Mouse (Mus musculus) heart, embryonic 12.5 days (tissue): Measurements from ENCODE around the gene Psmb8. TPM values are rescaled to one million over a fixed set of nuclear protein-coding genes. Genes with fewer than 3 reads are reported as not detected.

Experiments used
- ATAC-seq: fragments of 200-750 bp; cut with Nextera tagmentation; 2 replicates; pipeline ENCODE4 v1.8.0; 2017; ENCODE audit warnings: moderate TSS enrichment, moderate library complexity; ENCODE audit not compliant: insufficient number of reproducible peaks, low FRiP score
- H3K27ac ChIP-seq: fragments of 300-500 bp; sonication (generic); 2 replicates; pipeline ENCODE4 v1.5.1; 2016; ENCODE audit warnings: mild to moderate bottlenecking, moderate library complexity; ENCODE audit not compliant: poor library complexity, severe bottlenecking
- H3K27me3 ChIP-seq: fragments of 300-500 bp; sonication (generic); replicated peaks from 2 replicates; pipeline ENCODE4 v1.6.1; 2016; ENCODE audit warnings: mild to moderate bottlenecking, moderate library complexity
- H3K36me3 ChIP-seq: fragments of 300-500 bp; sonication (generic); 2 replicates; pipeline ENCODE4 v1.6.1; 2016; ENCODE audit warnings: mild to moderate bottlenecking, moderate library complexity
- H3K4me1 ChIP-seq: fragments of 300-500 bp; sonication (generic); replicated peaks from 2 replicates; pipeline ENCODE4 v1.6.1; 2016; ENCODE audit warnings: mild to moderate bottlenecking
- H3K4me2 ChIP-seq: fragments of 300-500 bp; sonication (generic); 2 replicates; pipeline ENCODE4 v1.6.1; 2016; ENCODE audit warnings: mild to moderate bottlenecking, moderate library complexity
- H3K4me3 ChIP-seq: fragments of 300-500 bp; sonication (generic); 2 replicates; pipeline ENCODE4 v1.5.1; 2016; ENCODE audit warnings: mild to moderate bottlenecking
- H3K9ac ChIP-seq: fragments of 300-500 bp; sonication (generic); 2 replicates; pipeline ENCODE4 v1.6.1; 2016; ENCODE audit warnings: mild to moderate bottlenecking, moderate library complexity
- H3K9me3 ChIP-seq: fragments of 300-500 bp; sonication (generic); replicated peaks from 2 replicates; pipeline ENCODE4 v1.6.1; 2016; ENCODE audit warnings: mild to moderate bottlenecking, moderate library complexity
- WGBS: fragments of 180-500 bp; shearing (Covaris S2); methylation state at CpG from one replicate; pipeline ENCODE4 v1.1.7; 2016; 5-methylcytosine and 5-hydroxymethylcytosine counted together
- polyA plus RNA-seq: library from polyadenylated mRNA; unstranded; fragments of >200 nt; fragmentation: Nextera tagmentation; extraction: Ambion mirVana; gene quantifications from 2 replicates; pipeline ENCODE4 v1.2.1, GENCODE M21; 2016

The Psmb8 gene
- polyA plus RNA-seq, 1 experiment from 2014 or later, result 1.9 TPM

DNA sequence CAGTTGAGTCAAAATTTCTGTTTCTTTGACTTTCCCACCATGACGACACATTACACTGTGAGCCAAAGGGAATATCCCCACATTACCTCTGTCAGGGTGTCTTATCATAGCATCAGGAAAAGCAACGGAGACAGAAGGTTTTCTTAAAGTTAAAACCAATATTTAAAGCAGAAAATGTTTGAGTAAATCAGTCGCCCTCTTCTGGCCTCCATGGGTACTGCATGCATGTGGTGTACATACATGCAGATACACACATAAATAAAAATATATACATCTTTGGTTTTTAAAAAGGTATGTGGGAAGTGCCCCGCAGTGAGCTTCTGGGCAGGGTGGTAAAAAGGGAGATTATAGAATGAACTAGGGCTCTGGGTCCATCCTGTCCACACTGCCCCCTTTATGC lies 20.3 kb upstream of the Psmb8 start:
- WGBS, result 64% methylated on average over 4 of the region's 4 CpGs
- Histone ChIP-seq H3K4me2 (no peak overlapping the region), H3K4me3 (no peak overlapping the region), H3K9ac (no peak overlapping the region), H3K9me3 (peaks cover 18% of the 10 kb centered on the region), H3K27me3 (peaks cover 6% of the 10 kb centered on the region), H3K4me1 (no peaks in the 10 kb centered on the region), H3K27ac (no peak overlapping the region), H3K36me3 (no peaks in the 10 kb centered on the region)
- no peak for ATAC-seq

DNA sequence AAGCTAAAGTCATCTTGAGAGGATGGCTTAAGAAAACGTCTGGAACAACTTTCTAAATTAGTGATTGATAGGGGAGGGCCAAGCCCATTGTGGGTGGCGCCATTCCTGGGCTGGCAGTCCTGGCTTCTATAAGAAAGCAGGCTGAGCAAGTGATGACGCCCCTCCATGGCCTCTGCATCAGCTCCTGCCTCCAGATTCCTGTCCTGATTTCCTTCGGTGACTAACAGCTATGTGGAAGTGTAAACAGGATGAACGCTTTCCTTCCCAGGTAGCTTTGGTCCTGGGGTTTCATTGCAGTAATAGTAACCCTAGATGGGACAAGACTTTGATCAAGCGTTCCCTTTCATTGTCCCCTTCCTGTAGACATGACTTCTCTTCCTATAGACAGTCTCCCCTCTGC lies 18.5 kb upstream of the Psmb8 start:
- no peak for ATAC-seq
- Histone ChIP-seq H3K4me3 (no peak overlapping the region), H3K27me3 (peaks cover 22% of the 10 kb centered on the region), H3K9me3 (peaks cover 12% of the 10 kb centered on the region), H3K4me1 (no peaks in the 10 kb centered on the region), H3K4me2 (no peak overlapping the region), H3K27ac (no peak overlapping the region), H3K9ac (no peak overlapping the region), H3K36me3 (no peaks in the 10 kb centered on the region)
- 57% methylated on average over 6 of the region's 6 CpGs for WGBS

DNA sequence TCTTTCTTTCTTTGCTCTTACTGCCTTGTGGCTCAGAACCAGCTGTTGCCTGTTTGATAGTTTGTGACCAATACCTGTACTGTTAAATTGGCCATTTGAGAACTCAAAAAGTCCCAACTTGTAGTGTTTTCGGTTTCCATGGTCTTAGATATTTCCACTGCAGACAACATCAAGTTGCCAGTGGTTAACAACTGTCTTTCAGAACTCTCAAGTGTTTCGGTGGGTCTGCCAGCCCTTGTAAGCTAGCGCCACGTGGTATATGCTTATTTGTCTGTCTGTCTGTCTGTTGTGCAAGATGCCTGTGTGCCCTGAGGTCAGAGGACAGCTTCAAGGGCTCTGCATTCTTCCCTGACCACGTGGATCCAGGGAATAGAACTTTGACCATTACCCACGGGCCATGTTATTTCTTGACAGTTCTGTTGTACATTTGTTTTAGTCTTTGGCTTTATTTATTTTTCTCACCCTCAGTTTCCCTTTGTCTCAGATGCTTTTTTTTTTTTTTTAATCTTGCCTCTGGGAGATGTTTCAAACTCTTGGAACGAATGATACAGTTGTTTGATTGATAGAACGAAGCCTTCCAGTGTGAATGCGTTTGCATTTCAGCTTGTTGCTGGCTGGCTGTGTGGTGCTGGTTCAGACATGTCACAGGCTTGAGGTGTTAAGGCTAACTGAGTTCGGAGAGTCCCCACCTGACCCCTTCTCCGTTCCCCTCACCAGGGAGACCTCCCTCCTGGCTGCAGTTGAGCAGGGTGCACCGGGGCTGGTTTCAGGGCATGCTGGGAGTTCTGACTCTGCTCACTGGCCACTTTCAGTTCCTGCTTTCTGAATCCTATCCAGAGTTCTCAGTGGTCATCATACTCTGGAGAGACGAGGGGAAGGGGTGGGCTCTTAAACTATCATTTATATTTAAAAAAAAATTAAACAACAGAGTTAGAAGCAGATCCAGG lies 17.3 kb upstream of the Psmb8 start:
- WGBS, result 69% methylated on average over 13 of the region's 13 CpGs
- H3K27me3 ChIP-seq, result peaks cover 29% of the 10 kb centered on the region

DNA sequence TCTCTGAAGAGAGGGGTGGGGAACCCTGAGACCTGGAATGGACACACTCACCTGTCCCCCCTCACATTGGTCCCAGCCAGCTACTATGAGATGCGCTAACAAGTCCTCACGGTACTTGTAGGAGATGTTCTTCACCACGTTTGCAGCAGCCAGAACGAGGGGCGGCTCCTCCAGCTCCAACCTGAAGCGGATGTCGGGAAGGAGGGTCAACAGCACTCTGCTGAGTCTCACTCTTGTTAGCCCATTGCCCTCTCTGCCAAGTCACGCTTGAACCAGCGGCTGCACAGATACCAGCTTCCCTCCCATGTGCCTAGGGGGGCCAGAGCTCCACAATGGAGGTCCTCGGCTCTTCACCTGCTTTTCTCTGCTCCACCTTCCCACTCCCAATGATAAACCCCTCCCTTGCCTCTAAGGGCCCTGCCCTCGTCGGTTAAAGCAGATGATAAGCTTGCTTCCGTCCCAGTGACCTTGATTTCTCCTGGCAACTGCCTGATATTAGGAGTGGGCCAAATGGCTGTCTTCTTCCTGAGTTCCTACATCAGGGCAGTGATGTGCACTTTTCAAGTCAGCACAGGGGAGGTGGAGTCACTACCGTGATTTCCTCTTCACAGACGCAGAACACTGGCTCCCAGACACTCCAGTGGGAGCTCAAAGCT lies 13.8 kb upstream of the Psmb8 start:
- H3K9ac ChIP-seq, result no peak overlapping the region
- no peak overlapping the region for H3K4me3 ChIP-seq
- no peaks in the 10 kb centered on the region for H3K36me3 ChIP-seq
- ATAC-seq, result no peak
- H3K4me2 ChIP-seq, result no peak overlapping the region
- H3K27ac ChIP-seq, result no peak overlapping the region
- peaks cover 57% of the 10 kb centered on the region for H3K27me3 ChIP-seq
- H3K4me1 ChIP-seq, result peaks cover 14% of the 10 kb centered on the region
- 61% methylated on average over 15 of the region's 15 CpGs for WGBS
- H3K9me3 ChIP-seq, result peaks cover 2% of the 10 kb centered on the region; the same call in 1 of the 2 replicates

More for the DNA sequence above, 17.3 kb upstream of the Psmb8 start:
- H3K9me3 ChIP-seq, result peaks cover 12% of the 10 kb centered on the region
- no peak overlapping the region for H3K4me2 ChIP-seq
- H3K9ac ChIP-seq, result no peak overlapping the region
- no peaks in the 10 kb centered on the region for H3K4me1 ChIP-seq
- H3K27ac ChIP-seq, result no peak overlapping the region
- H3K4me3 ChIP-seq, result no peak overlapping the region
- no peak for ATAC-seq
- H3K36me3 ChIP-seq, result no peaks in the 10 kb centered on the region

DNA sequence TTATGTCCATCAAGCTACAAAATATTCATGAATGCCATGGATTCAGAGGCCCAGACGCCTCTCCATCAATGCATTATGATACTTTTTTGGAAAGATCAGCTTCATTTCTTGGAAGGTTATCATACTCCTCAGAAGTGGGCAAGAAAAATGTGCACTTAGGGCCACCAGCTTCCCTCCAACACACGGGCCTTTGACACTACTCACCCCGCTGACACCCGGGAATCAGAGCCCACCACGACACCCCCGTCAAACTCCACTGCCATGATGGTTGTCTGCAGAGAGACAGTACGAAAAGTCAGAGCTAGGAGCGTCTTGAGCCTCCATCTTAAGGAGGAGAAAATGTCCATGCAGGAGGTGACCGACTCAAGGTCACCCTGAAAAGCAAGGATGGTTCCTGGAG lies 12.0 kb upstream of the Psmb8 start:
- Histone ChIP-seq H3K27ac (no peak overlapping the region), H3K27me3 (peaks cover 75% of the 10 kb centered on the region), H3K9ac (no peak overlapping the region), H3K4me3 (no peak overlapping the region), H3K9me3 (peaks cover 2% of the 10 kb centered on the region; the same call in 1 of the 2 replicates), H3K36me3 (no peaks in the 10 kb centered on the region), H3K4me2 (no peak overlapping the region), H3K4me1 (peaks cover 14% of the 10 kb centered on the region)
- 78% methylated on average over 9 of the region's 9 CpGs for WGBS
- no peak for ATAC-seq

DNA sequence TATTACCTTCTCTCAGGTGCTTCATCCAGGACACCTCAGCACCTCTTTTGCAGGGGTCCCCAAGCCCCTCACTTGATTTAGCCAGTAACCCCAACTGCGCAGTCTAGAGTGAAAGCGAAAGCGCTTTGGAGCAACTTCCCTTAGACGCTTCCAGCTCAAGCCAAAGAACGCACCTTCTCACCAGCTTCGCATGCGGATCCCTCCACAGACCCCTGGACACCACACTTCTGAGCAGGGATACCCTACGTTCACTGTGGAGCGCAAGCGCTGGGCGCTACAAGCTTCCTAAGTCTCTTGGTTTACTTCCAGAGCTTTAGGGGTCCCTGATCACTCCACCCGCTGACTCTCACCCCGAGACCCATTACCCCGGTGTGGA lies 10.6 kb upstream of the Psmb8 start:
- H3K27me3 ChIP-seq, result peaks cover 89% of the 10 kb centered on the region

DNA sequence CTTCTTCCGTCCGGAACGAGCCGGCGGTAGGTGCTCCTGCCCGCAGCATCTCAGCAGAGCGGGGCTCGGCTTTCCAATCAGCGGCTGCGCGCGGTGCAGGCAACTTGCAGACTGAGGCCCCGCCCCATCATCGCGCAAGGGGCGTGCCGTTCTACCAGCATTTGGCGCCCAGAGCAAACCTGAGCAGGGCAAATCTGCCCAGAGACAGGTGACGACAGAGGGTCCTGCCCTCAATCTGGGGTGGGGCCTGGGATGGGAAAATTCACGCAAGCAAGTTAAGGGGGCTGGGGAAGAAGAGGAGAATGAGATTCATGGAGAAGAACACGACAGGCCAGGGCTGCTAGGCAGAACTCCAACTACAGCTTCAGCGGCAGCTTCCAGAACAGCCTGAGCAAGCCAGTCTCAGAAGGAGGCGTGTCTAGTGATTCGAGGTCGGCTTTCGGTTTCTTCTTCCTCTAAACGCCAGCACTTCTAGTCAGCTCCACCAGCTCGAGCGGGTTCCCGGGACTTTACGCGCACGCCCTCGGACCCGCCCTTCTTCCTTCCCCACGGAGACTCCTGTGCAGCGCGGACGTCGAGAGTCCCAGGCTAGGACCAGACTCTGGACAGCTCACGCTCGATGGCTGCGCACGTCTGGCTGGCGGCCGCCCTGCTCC lies 10.1 kb upstream of the Psmb8 start, which contains the start of the genes Tap1 and Psmb9:
Gene Tap1 (plus strand): TSS at position 293 of the 656 bp plus-strand sequence.
Gene Psmb9 (minus strand): TSS at position 504 of the 656 bp plus-strand sequence.
- peak within 1 kb of the TSS; percentile 58 for H3K9ac ChIP-seq
- no peak within 1 kb of the TSS for H3K27ac ChIP-seq
- peak; percentile 92 for ATAC-seq
- no peaks in the 10 kb centered on the region for H3K36me3 ChIP-seq
- peak within 1 kb of the TSS; percentile 86 for H3K4me2 ChIP-seq
- peak within 1 kb of the TSS; percentile 55 for H3K4me3 ChIP-seq
- WGBS, result under 1% methylated on average over 46 of the region's 46 CpGs
- H3K9me3 ChIP-seq, result no peaks in the 10 kb centered on the region
- peaks cover 92% of the 10 kb centered on the region for H3K27me3 ChIP-seq
- H3K4me1 ChIP-seq, result peaks cover 14% of the 10 kb centered on the region

More for the DNA sequence above, 10.6 kb upstream of the Psmb8 start:
- H3K9me3 ChIP-seq, result no peaks in the 10 kb centered on the region
- H3K4me3 ChIP-seq, result peak overlapping the region; percentile 55
- no peak for ATAC-seq
- peak overlapping the region; percentile 58 for H3K9ac ChIP-seq
- no peak overlapping the region for H3K27ac ChIP-seq
- peak overlapping the region; percentile 86 for H3K4me2 ChIP-seq
- H3K4me1 ChIP-seq, result peaks cover 14% of the 10 kb centered on the region
- WGBS, result 4% methylated on average over 14 of the region's 14 CpGs
- H3K36me3 ChIP-seq, result no peaks in the 10 kb centered on the region

DNA sequence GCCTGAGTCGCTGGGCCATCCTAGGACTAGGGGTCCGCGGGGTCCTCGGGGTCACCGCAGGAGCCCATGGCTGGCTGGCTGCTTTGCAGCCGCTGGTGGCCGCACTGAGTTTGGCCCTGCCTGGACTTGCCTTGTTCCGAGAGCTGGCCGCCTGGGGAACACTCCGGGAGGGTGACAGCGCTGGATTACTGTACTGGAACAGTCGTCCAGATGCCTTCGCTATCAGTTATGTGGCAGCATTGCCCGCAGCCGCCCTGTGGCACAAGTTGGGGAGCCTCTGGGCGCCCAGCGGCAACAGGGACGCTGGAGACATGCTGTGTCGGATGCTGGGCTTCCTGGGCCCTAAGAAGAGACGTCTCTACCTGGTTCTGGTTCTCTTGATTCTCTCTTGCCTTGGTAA lies 9.5 kb upstream of the Psmb8 start:
- H3K4me1 ChIP-seq, result peaks cover 14% of the 10 kb centered on the region
- H3K27me3 ChIP-seq, result peaks cover 92% of the 10 kb centered on the region
- H3K9ac ChIP-seq, result peak overlapping the region; percentile 58
- H3K4me3 ChIP-seq, result peak overlapping the region; percentile 55
- H3K27ac ChIP-seq, result no peak overlapping the region
- WGBS, result 5% methylated on average over 20 of the region's 20 CpGs
- H3K4me2 ChIP-seq, result peak overlapping the region; percentile 86
- no peaks in the 10 kb centered on the region for H3K36me3 ChIP-seq
- no peak for ATAC-seq
- H3K9me3 ChIP-seq, result no peaks in the 10 kb centered on the region

DNA sequence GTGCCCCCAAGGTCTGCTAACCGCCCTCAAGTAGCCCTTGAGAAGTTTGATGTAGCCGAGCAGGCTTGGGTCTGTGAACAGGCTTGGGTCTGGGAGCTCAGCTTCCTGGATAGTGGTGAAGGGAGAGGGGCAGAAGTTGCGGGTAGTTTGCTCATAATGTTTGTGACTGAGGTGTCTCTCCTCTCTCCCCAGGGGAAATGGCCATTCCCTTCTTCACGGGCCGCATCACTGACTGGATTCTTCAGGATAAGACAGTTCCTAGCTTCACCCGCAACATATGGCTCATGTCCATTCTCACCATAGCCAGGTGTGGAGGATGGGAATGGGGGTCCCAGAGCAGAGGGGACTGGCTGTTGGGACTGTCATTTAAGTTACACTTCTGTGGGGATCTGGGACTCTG lies 8.5 kb upstream of the Psmb8 start:
- Histone ChIP-seq H3K4me2 (no peak overlapping the region), H3K9me3 (no peaks in the 10 kb centered on the region), H3K36me3 (no peaks in the 10 kb centered on the region), H3K9ac (no peak overlapping the region), H3K27ac (no peak overlapping the region), H3K4me3 (no peak overlapping the region), H3K4me1 (peaks cover 14% of the 10 kb centered on the region), H3K27me3 (peaks cover 91% of the 10 kb centered on the region)
- no peak for ATAC-seq
- WGBS, result 63% methylated on average over 6 of the region's 6 CpGs

DNA sequence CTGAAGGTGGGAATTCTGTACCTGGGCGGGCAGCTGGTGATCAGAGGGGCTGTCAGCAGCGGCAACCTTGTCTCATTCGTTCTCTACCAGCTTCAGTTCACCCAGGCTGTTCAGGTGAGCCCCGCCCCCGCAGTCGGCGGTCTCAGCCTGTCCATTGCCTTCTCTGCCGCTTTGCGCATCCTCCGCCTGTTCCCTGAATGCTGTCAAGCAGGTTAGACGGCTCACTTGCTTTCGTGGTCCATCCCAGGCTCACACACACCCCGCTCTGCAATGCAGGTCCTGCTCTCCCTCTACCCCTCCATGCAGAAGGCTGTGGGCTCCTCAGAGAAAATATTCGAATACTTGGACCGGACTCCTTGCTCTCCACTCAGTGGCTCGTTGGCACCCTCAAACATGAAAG lies 4.7 kb upstream of the Psmb8 start:
- peaks cover 8% of the 10 kb centered on the region for H3K4me1 ChIP-seq
- 21% methylated on average over 16 of the region's 16 CpGs for WGBS

DNA sequence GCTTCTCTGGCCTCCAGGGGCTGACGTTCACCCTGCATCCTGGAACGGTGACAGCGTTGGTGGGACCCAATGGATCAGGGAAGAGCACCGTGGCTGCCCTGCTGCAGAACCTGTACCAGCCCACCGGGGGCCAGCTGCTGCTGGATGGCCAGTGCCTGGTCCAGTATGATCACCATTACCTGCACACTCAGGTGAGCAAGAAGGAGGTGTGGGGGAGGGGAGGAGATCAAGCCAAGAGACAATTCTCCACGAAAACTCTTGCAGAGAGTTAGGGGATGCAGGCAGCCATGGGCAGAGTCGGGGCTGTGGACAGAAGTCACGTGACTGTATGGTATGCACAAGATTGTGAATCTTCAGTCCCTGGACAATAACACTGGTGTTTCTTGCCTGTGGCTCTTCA lies 4.1 kb upstream of the Psmb8 start:
- no peaks in the 10 kb centered on the region for H3K36me3 ChIP-seq
- no peak for ATAC-seq
- no peak overlapping the region for H3K9ac ChIP-seq
- peaks cover 97% of the 10 kb centered on the region for H3K27me3 ChIP-seq
- no peak overlapping the region for H3K27ac ChIP-seq
- peaks cover 9% of the 10 kb centered on the region for H3K4me1 ChIP-seq
- H3K9me3 ChIP-seq, result no peaks in the 10 kb centered on the region
- H3K4me2 ChIP-seq, result no peak overlapping the region
- WGBS, result 50% methylated on average over 8 of the region's 8 CpGs
- H3K4me3 ChIP-seq, result no peak overlapping the region

More for the DNA sequence above, 4.7 kb upstream of the Psmb8 start:
- Histone ChIP-seq H3K4me2 (no peak overlapping the region), H3K9me3 (no peaks in the 10 kb centered on the region), H3K36me3 (no peaks in the 10 kb centered on the region), H3K9ac (no peak overlapping the region), H3K27me3 (peaks cover 96% of the 10 kb centered on the region), H3K27ac (no peak overlapping the region), H3K4me3 (no peak overlapping the region)
- ATAC-seq, result no peak
